Mouse (Mus musculus): ENCODE measurements around the gene Rpl3l. TPM values are rescaled to one million over a fixed set of nuclear protein-coding genes. Genes with fewer than 3 reads are reported as not detected.

Gene Rpl3l
- total and polyA plus RNA-seq, 3 experiments: 0.12 to 0.24 TPM; not detected in 1

GRCm38 (mm10) chr17:24745526-24746497 lies 18.2 kb downstream of the Rpl3l start:
- DNase-seq (ENCODE audit: low read depth, low spot score): peak; percentile 92
- Histone ChIP-seq H3K9ac (ENCODE audit: control insufficient read depth, low read depth, low read length, poor library complexity, severe bottlenecking) (no peak overlapping the region), H3K27ac (ENCODE audit: control insufficient read depth, low read depth, low read length) (no peak overlapping the region), H3K4me3 (ENCODE audit: control insufficient read depth in 1 of 2, insufficient read depth in 1 of 2, low read depth in 2 of 2, low read length in 2 of 2) (no peak overlapping the region), H3K4me1 (ENCODE audit: control insufficient read depth in 1 of 2, insufficient read depth in 2 of 2, low read length in 2 of 2) (no peaks in the 10 kb centered on the region), H3K36me3 (ENCODE audit: control insufficient read depth in 1 of 2, insufficient read depth in 2 of 2, low read length in 2 of 2) (no peaks in the 10 kb centered on the region), H3K27me3 (ENCODE audit: control insufficient read depth in 1 of 2, insufficient read depth in 2 of 2, low read length in 2 of 2) (peaks cover 2 to 4% of the 10 kb centered on the region in 2 experiments; a peak in 2 of 4 replicates), H3K79me2 (ENCODE audit: control insufficient read depth, insufficient read depth, low read length, poor library complexity) (no peaks in the 10 kb centered on the region), H3K9me3 (replicated peaks; ENCODE audit: insufficient read depth, low read length) (no peaks in the 10 kb centered on the region)
- TF ChIP-seq POLR2AphosphoS2 (IDR thresholded peaks at IDR 0.05; ENCODE audit: low read length) (no peak), NELFE (IDR thresholded peaks at IDR 0.05; ENCODE audit: low read depth, low read length) (no peak), ZNF384 (IDR thresholded peaks at IDR 0.05; ENCODE audit: low read depth, low read length) (no peak), ELF1 (IDR thresholded peaks at IDR 0.05; ENCODE audit: low read depth, low read length) (0 out of 2 replicates have a peak, but pooled peaks have one; percentile 37), CHD2 (IDR thresholded peaks at IDR 0.05; ENCODE audit: low read length) (no peak), E2F4 (IDR thresholded peaks at IDR 0.05; ENCODE audit: borderline replicate concordance, low read depth, low read length) (no peak), TCF12 (IDR thresholded peaks at IDR 0.05; ENCODE audit: low read depth, low read length) (no peak), MAFK (IDR thresholded peaks at IDR 0.05; ENCODE audit: borderline replicate concordance, low read depth, low read length) (no peak), USF2 (IDR thresholded peaks at IDR 0.05; ENCODE audit: borderline replicate concordance in 1 of 2, insufficient read depth in 1 of 2, low read depth in 1 of 2, low read length in 2 of 2) (no peak), BHLHE40 (IDR thresholded peaks at IDR 0.05; ENCODE audit: borderline replicate concordance, low read depth, low read length) (0 out of 2 replicates have a peak, but pooled peaks have one; percentile 8), UBTF (IDR thresholded peaks at IDR 0.05; ENCODE audit: borderline replicate concordance, insufficient read depth, low read depth, low read length) (no peak), JUND (IDR thresholded peaks at IDR 0.05; ENCODE audit: low read depth, low read length) (0 out of 2 replicates have a peak, but pooled peaks have one; percentile 34), TAL1 (IDR thresholded peaks at IDR 0.05; ENCODE audit: low read length) (no peak), POLR2AphosphoS5 (IDR thresholded peaks at IDR 0.05; ENCODE audit: borderline replicate concordance, low read depth, low read length) (no peak), EP300 (IDR thresholded peaks at IDR 0.05; ENCODE audit: low read depth in 1 of 2, low read length in 2 of 2) (no peak), USF1 (IDR thresholded peaks at IDR 0.05; ENCODE audit: low read depth, low read length) (no peak), MYB (IDR thresholded peaks at IDR 0.05; ENCODE audit: low read depth, low read length) (no peak), CHD1 (IDR thresholded peaks at IDR 0.05; ENCODE audit: low read depth, low read length) (no peak), KAT2A (conservative IDR thresholded peaks at IDR 0.05; ENCODE audit: low read depth, low read length) (no peak), MXI1 (IDR thresholded peaks at IDR 0.05; ENCODE audit: low read depth, low read length) (peak; percentile 45), MYC (IDR thresholded peaks at IDR 0.05; ENCODE audit: low read depth, low read length) (peak; percentile 70; the same call in 1 of the 2 replicates), RCOR1 (IDR thresholded peaks at IDR 0.05; ENCODE audit: low read depth, low read length) (no peak), ZMIZ1 (IDR thresholded peaks at IDR 0.05; ENCODE audit: low read depth, low read length) (no peak), SMC3 (IDR thresholded peaks at IDR 0.05; ENCODE audit: low read depth, low read length) (peak; percentile 89), ETS1 (IDR thresholded peaks at IDR 0.05; ENCODE audit: low read depth, low read length) (no peak), GATA1 (IDR thresholded peaks at IDR 0.05; ENCODE audit: low read depth, low read length) (no peak), NRF1 (IDR thresholded peaks at IDR 0.05; ENCODE audit: insufficient read depth, low read depth, low read length, poor library complexity, severe bottlenecking) (no peak), GABPA (IDR thresholded peaks at IDR 0.05; ENCODE audit: low read depth, low read length) (no peak), MAX (IDR thresholded peaks at IDR 0.05; ENCODE audit: low read length) (peak; percentile 55; the same call in 1 of the 2 replicates), SIN3A (IDR thresholded peaks at IDR 0.05; ENCODE audit: low read length) (peak; percentile 73), TBP (IDR thresholded peaks at IDR 0.05; ENCODE audit: low read depth, low read length) (0 out of 2 replicates have a peak, but pooled peaks have one; percentile 35), ZC3H11A (IDR thresholded peaks at IDR 0.05; ENCODE audit: low read depth, low read length) (peak; percentile 92), MEF2A (IDR thresholded peaks at IDR 0.05; ENCODE audit: extremely low read depth, insufficient replicate concordance, low read depth, low read length, poor library complexity, severe bottlenecking) (no peak), MAZ (IDR thresholded peaks at IDR 0.05; ENCODE audit: low read depth, low read length) (no peak), RAD21 (IDR thresholded peaks at IDR 0.05; ENCODE audit: low read depth, low read length) (peak; percentile 99)

Data from MEL (cell line).